Mouse (Mus musculus) heart, embryonic 13.5 days (tissue): ENCODE results near the gene Cchcr1. TPM values are rescaled to one million over a fixed set of nuclear protein-coding genes. Genes with fewer than 3 reads are reported as not detected.
"Not testable (repeated sequence)": the region's sequence is repeated elsewhere in the genome, so short reads cannot be mapped to it uniquely, and the experiment has no call there.

Source experiments
- ATAC-seq: fragments of 200-750 bp; cut with Nextera tagmentation; 2 replicates; pipeline ENCODE4 v1.8.0; 2017; ENCODE audit warnings: moderate TSS enrichment; ENCODE audit not compliant: insufficient number of reproducible peaks, low FRiP score, low TSS enrichment; ENCODE audit errors: extremely low read depth
- H3K27ac ChIP-seq: fragments of 300-500 bp; sonication (generic); replicated peaks from 2 replicates; pipeline ENCODE4 v1.5.1; 2015; ENCODE audit warnings: moderate library complexity, mild to moderate bottlenecking, inconsistent platforms
- H3K27me3 ChIP-seq: fragments of 300-500 bp; sonication (generic); replicated peaks from 2 replicates; pipeline ENCODE4 v1.6.1; 2015; ENCODE audit warnings: mild to moderate bottlenecking, inconsistent platforms
- H3K36me3 ChIP-seq: fragments of 300-500 bp; sonication (generic); 2 replicates; pipeline ENCODE4 v1.6.1; 2015; ENCODE audit warnings: mild to moderate bottlenecking, inconsistent platforms
- H3K4me1 ChIP-seq: fragments of 300-500 bp; sonication (generic); 2 replicates; pipeline ENCODE4 v1.6.1; 2015; ENCODE audit warnings: inconsistent platforms
- H3K4me2 ChIP-seq: fragments of 300-500 bp; sonication (generic); 2 replicates; pipeline ENCODE4 v1.6.1; 2015; ENCODE audit warnings: inconsistent platforms, mild to moderate bottlenecking, moderate library complexity
- H3K4me3 ChIP-seq: fragments of 300-500 bp; sonication (generic); 2 replicates; pipeline ENCODE4 v1.5.1; 2015; ENCODE audit warnings: moderate library complexity, mild to moderate bottlenecking, inconsistent platforms
- H3K9ac ChIP-seq: fragments of 300-500 bp; sonication (generic); 2 replicates; pipeline ENCODE4 v1.6.1; 2015; ENCODE audit warnings: inconsistent platforms, mild to moderate bottlenecking, moderate library complexity
- H3K9me3 ChIP-seq: fragments of 300-500 bp; sonication (generic); 2 replicates; pipeline ENCODE4 v1.6.1; 2016; ENCODE audit warnings: inconsistent platforms
- WGBS: fragments of 180-500 bp; shearing (Covaris S2); methylation state at CpG from one replicate; pipeline ENCODE4 v1.1.7; 2015; ENCODE audit warnings: mixed read lengths; 5-methylcytosine and 5-hydroxymethylcytosine counted together
- polyA plus RNA-seq: library from polyadenylated mRNA; unstranded; fragments of >200 nt; fragmentation: Nextera tagmentation; extraction: Ambion mirVana; gene quantifications from 2 replicates; pipeline ENCODE4 v1.2.1, GENCODE M21; 2015

Gene Cchcr1
- polyA plus RNA-seq: 12.3 and 14.6 TPM in 2 replicates

DNA sequence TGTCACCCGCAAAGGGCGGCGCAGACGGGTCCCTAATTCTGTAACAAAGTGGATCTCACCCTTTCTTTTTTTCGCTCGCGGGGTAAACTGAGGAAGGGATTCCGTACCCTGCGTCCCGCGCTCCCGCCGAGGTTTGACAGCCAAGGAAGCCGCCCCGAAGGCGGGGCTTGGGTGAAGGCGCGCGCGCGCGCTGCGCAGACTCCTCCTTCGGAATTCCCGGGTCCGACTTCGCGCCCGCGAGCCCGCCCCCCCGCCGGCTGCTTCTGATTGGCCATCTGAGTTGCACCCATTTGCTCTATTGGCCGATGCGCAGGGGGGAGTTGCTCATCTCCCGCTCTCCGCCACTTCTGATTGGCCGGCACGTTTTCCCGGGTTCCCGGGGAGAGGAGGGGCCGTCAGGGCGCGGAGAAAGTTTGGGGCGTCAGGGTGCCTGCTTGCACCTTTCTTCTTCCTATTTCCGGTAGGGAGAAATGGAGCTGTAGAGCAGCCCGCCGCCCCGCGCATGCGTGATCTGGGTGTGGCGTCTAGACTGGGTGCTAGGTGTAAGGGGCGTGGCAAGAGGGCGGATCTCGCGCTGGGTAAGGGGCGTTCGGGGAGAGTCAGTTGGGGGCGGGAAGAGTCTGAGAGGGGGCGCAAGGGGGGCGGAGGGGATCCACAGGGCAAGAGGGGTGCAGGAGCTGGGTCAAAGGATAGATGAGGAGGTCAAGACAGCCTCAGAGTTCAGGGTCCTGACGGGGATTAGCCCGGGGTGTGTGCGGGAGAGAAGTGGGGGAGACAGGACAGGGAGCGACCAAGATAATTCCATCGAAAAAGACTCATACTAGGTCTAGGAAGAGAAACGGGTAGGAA lies at the start of gene Cchcr1, which contains the start of gene Tcf19:
Cchcr1 (plus strand) TSS at position 449 of the 849 bp plus-strand sequence.
Tcf19 (minus strand) TSS at position 173 of the 849 bp plus-strand sequence.
- H3K9ac ChIP-seq: peak within 1 kb of the TSS; percentile 84
- H3K36me3 ChIP-seq: peaks cover 42% of the 10 kb centered on the region
- peak within 1 kb of the TSS; percentile 76 for H3K4me2 ChIP-seq
- H3K27me3 ChIP-seq: no peaks in the 10 kb centered on the region
- H3K27ac ChIP-seq: peak within 1 kb of the TSS; percentile 63
- peak within 1 kb of the TSS; percentile 67 for H3K4me3 ChIP-seq
- H3K4me1 ChIP-seq: peaks cover 35% of the 10 kb centered on the region
- WGBS: under 1% methylated on average over 66 of the region's 67 CpGs
- ATAC-seq: peak; percentile 93
- no peaks in the 10 kb centered on the region for H3K9me3 ChIP-seq

DNA sequence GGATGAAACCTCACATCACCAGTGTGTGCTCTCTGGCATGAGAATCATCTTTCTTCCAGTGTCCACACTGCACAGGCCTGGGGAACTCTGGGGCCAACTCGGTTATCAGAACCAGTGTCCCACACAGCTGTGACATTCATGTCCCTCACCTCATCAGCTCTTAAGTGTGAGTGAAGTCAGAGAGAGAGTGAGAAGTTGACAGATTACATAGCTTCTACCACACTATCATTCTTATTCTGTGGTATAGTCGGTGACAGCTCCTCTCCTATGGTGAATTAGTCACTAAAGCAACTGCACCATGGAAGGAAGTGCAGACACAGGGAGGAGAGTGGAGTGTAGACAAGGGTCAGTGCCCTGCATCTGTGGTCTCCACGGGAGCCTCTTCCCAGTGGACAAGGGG lies 48.0 kb upstream of the Cchcr1 start:
- H3K4me2 ChIP-seq, H3K36me3 ChIP-seq, H3K4me3 ChIP-seq, H3K27ac ChIP-seq, ATAC-seq, H3K9me3 ChIP-seq, H3K9ac ChIP-seq: not testable (repeated sequence)
- Histone ChIP-seq H3K27me3 (peaks cover 67% of the 10 kb centered on the region), H3K4me1 (peaks cover 13% of the 10 kb centered on the region)
- WGBS: 39% methylated on average over 3 of the region's 3 CpGs

DNA sequence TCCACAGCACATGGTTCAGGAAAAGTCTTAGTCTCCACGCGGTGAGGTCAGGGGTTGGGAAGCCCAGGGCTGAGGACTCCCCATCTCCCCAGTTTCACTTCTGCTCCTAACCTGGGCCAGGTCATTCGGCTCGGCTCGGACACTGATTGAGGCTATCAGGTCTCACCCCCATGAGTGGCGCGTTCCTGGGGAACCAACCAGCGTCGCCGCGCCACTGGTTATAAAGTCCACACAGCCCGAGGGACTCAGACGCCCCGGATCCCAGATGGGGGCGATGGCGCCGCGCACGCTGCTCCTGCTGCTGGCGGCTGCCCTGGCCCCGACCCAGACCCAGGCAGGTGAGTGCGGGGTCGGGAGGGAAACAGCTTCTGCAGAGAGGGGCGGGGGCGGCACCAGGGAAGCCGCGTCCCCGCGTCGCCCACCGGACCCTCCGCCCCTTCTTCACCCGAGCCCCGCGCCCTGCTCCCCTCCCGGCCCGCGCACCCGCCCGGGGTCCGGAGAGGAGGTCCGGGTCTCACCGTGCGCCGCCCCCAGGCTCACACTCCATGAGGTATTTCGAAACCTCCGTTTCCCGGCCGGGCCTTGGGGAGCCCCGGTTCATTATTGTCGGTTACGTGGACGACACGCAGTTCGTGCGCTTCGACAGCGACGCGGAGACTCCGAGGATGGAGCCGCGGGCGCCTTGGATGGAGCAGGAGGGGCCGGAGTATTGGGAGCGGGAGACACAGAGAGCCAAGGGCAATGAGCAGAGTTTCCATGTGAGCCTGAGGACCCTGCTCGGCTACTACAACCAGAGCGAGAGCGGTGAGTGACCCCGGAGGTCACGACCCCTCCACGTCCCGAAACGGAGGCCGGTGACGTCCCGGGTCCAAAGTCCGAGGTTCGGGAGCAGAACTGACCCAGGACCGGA lies 46.8 kb upstream of the Cchcr1 start, which contains the start of gene H2-Q10:
H2-Q10 (plus strand) TSS at position 248 of the 910 bp plus-strand sequence.
- H3K9me3 ChIP-seq: no peaks in the 10 kb centered on the region
- no peak within 1 kb of the TSS for H3K27ac ChIP-seq
- peaks cover 13% of the 10 kb centered on the region for H3K4me1 ChIP-seq
- 2% methylated on average over 79 of the region's 80 CpGs for WGBS
- peak within 1 kb of the TSS; percentile 56 for H3K4me3 ChIP-seq
- no peak for ATAC-seq
- peak within 1 kb of the TSS; percentile 88 for H3K4me2 ChIP-seq
- H3K9ac ChIP-seq: peak within 1 kb of the TSS; percentile 57
- peaks cover 68% of the 10 kb centered on the region for H3K27me3 ChIP-seq
- H3K36me3 ChIP-seq: no peaks in the 10 kb centered on the region

DNA sequence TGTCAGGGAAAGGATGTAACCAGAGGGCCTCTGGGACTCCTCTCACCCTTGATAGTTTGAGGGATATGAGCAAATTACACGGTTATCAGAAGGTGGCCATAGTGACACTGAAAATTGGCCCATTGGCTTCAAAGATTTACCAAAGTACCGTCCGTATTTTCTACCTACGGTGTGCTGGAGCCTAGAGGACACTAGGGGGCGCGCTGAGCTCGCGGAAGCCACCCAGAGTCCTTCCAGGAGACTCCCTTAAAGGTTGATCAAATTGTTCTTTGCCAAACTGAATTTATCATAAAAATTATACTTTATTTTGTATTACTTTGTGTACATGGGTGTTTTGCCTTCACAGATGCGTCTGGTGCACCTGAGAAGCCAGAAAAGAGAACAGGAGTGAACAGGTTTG lies 32.8 kb upstream of the Cchcr1 start:
- no peak for ATAC-seq
- no peak overlapping the region for H3K9ac ChIP-seq
- WGBS: 2% methylated on average over 9 of the region's 9 CpGs

DNA sequence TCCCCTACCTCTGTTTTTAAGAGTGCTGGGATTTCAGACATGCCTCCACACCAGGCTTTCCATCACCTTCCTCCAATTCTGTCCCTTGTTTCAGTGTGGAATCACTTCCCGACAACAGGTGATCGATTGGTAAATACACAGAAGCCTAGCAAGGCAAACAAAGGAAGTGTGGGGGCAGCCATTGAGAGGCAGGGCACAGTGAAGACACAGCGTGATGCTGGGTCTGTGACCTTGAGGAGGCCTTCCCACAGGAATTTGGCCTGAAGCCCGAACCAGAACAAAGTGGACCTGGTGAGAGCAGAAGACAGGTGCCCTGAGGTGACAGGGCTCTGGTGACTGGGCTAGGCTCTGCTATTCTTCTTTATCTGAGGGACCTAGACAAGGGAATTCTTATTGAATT lies 31.2 kb upstream of the Cchcr1 start:
- no peak overlapping the region for H3K9ac ChIP-seq
- H3K27ac ChIP-seq: peak overlapping the region; percentile 71
- no peak overlapping the region for H3K4me3 ChIP-seq

More for the DNA sequence above, 32.8 kb upstream of the Cchcr1 start:
- Histone ChIP-seq H3K27me3 (0 out of 2 replicates have a peak, but pooled peaks cover 3% of the 10 kb centered on the region), H3K36me3 (no peaks in the 10 kb centered on the region), H3K4me2 (no peak overlapping the region), H3K4me3 (no peak overlapping the region), H3K9me3 (no peaks in the 10 kb centered on the region), H3K4me1 (peaks cover 4% of the 10 kb centered on the region; the same call in 1 of the 2 replicates), H3K27ac (no peak overlapping the region)

DNA sequence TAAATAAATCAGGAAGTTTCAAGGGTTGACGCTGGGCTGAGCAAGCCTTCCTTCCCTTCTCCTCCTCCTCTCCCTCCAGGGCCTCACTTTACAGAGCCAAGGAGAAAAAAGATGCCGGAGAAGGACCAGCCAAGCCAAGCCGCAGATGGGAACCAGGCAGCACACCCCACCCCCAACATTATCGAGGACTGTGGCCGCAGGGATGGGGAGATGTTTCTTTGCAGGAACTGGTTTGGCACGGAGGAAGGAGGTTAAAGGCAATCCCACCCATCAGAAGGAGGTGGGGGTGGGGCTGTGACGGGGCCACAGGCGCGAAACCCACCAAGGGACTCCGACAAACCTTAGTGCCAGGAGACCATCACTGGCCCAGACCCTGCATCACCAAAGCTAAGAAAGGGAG lies 30.2 kb upstream of the Cchcr1 start:
- Histone ChIP-seq H3K27ac (no peak overlapping the region), H3K27me3 (peaks cover 7% of the 10 kb centered on the region; the same call in 1 of the 2 replicates), H3K36me3 (no peaks in the 10 kb centered on the region), H3K9me3 (no peaks in the 10 kb centered on the region), H3K9ac (no peak overlapping the region), H3K4me2 (no peak overlapping the region), H3K4me1 (peaks cover 4% of the 10 kb centered on the region; the same call in 1 of the 2 replicates), H3K4me3 (no peak overlapping the region)
- 35% methylated on average over 10 of the region's 10 CpGs for WGBS
- ATAC-seq: no peak

More for the DNA sequence above, 31.2 kb upstream of the Cchcr1 start:
- no peaks in the 10 kb centered on the region for H3K9me3 ChIP-seq
- WGBS: 29% methylated on average over 4 of the region's 4 CpGs
- ATAC-seq: no peak; the same call in 1 of the 2 replicates
- H3K27me3 ChIP-seq: peaks cover 7% of the 10 kb centered on the region; the same call in 1 of the 2 replicates
- peaks cover 4% of the 10 kb centered on the region; the same call in 1 of the 2 replicates for H3K4me1 ChIP-seq
- H3K36me3 ChIP-seq: no peaks in the 10 kb centered on the region
- H3K4me2 ChIP-seq: no peak overlapping the region

DNA sequence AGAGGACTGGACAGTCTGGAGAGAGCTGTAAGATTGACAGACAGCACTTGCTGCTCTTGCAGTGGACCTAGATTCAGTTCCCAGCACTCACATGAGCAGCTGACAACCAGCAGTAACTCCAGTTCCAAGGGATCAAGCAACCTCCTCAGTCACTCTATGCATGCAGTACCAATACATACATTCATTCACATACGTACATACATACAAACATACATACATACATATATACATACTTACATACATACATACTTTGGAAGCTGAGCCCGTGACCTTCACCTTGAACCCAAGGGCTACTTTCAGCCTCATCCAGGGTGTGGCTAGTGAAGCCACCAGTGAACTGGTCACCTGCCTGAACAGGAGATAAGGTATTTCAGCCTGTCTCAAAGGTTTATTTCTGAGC lies 28.9 kb upstream of the Cchcr1 start:
- Histone ChIP-seq H3K27ac (no peak overlapping the region), H3K4me1 (peaks cover 4% of the 10 kb centered on the region; the same call in 1 of the 2 replicates), H3K9ac (no peak overlapping the region), H3K4me2 (no peak overlapping the region), H3K9me3 (no peaks in the 10 kb centered on the region), H3K4me3 (no peak overlapping the region), H3K27me3 (peaks cover 7% of the 10 kb centered on the region; the same call in 1 of the 2 replicates), H3K36me3 (no peaks in the 10 kb centered on the region)
- ATAC-seq: no peak
- WGBS: 85% methylated on average over 2 of the region's 2 CpGs

DNA sequence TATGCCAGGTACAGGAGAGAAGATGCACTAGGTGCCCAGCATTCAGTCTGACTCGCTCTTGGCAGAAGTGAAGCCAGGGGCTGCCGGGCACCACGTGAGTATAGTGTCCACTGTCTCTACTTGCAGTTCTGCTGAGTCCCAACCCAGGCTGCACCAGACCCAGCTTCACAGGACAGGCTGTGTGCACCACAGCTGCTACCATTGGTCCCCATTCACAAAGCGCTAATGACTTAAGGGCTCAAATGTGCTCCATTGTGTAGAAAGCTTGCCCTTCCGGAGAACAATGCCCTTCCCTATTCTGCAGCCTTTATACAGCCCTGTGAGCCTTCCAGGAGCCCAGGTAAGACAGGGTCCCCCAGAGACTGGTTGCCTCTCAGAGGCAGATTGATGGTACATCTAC lies 26.6 kb upstream of the Cchcr1 start:
- no peaks in the 10 kb centered on the region for H3K36me3 ChIP-seq
- H3K9ac ChIP-seq: no peak overlapping the region
- ATAC-seq: no peak
- WGBS: 73% methylated on average over 5 of the region's 5 CpGs
- no peak overlapping the region for H3K27ac ChIP-seq
- no peaks in the 10 kb centered on the region for H3K9me3 ChIP-seq
- H3K4me3 ChIP-seq: no peak overlapping the region
- H3K4me2 ChIP-seq: no peak overlapping the region
- peaks cover 4% of the 10 kb centered on the region; the same call in 1 of the 2 replicates for H3K4me1 ChIP-seq
- H3K27me3 ChIP-seq: peaks cover 4% of the 10 kb centered on the region; the same call in 1 of the 2 replicates

DNA sequence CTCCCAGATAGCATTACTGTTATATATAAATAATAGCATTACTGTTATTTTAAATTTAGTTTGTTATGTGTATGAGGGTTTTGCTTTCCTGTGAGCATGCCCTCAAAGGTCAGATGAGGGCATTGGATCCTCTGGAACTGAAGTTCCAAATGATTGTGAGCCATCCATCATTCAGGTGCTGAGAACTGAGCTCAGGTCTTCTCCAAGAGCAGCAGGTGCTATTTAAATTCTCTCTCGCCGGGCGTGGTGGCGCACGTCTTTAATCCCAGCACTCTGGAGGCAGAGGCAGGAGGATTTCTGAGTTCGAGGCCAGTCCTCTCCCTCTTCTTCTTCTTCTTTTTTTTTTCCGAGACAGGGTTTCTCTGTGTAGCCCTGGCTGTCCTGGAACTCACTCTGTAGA lies 19.8 kb upstream of the Cchcr1 start:
- no peaks in the 10 kb centered on the region for H3K4me1 ChIP-seq
- H3K4me2 ChIP-seq: no peak overlapping the region
- H3K27me3 ChIP-seq: peaks cover 6% of the 10 kb centered on the region; the same call in 1 of the 2 replicates
- WGBS: 85% methylated on average over 7 of the region's 7 CpGs
- no peak overlapping the region for H3K9ac ChIP-seq
- no peaks in the 10 kb centered on the region for H3K36me3 ChIP-seq
- no peak overlapping the region for H3K27ac ChIP-seq
- no peak for ATAC-seq
- H3K9me3 ChIP-seq: no peaks in the 10 kb centered on the region
- H3K4me3 ChIP-seq: no peak overlapping the region

DNA sequence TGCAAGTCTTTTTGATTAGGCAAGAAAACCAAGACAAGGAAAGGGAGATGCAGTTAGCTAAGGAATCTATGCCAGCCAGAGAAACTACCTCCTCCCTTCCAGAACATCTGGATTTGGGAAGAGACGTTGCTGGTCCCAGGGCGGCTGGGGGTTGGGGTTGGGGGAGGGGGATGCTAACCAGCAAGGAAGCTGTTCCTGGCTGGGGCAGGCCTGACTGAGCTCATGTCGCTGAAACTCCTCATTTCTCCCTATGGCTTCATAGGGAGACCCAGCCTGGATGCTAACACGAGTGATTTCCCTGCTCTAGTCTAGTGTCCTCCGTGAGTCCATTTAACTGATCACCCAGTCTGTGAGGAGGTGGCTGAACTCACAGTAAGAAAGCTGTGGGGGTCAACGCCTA lies 14.7 kb upstream of the Cchcr1 start:
- 10% methylated on average over 6 of the region's 6 CpGs for WGBS
- H3K9ac ChIP-seq: no peak overlapping the region

DNA sequence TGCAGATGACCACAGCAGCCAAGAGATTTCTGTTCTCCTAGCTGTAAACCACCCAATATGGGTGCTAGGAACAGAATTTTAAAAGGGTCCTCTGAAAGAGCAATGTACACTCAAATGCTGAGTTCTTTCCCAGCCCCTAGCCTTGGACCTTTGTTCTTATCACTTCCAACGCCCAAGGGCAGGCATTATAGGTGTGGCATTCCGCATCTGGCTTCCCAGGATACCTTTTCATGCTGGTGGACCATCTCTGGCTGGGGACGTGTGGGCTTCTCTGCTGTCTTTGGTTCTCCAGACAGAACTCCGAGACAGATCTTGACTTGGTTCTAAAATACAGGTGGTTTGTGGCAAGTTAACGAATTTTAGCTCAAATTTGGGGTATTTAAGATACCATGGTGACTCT lies 14.1 kb upstream of the Cchcr1 start:
- WGBS: 42% methylated on average over 5 of the region's 5 CpGs

More for the DNA sequence above, 14.7 kb upstream of the Cchcr1 start:
- H3K4me2 ChIP-seq: no peak overlapping the region
- no peak overlapping the region for H3K4me3 ChIP-seq
- H3K9me3 ChIP-seq: no peaks in the 10 kb centered on the region
- no peaks in the 10 kb centered on the region for H3K4me1 ChIP-seq
- ATAC-seq: no peak
- H3K27me3 ChIP-seq: peaks cover 55% of the 10 kb centered on the region
- H3K27ac ChIP-seq: no peak overlapping the region
- H3K36me3 ChIP-seq: no peaks in the 10 kb centered on the region

More for the DNA sequence above, 14.1 kb upstream of the Cchcr1 start:
- no peaks in the 10 kb centered on the region for H3K9me3 ChIP-seq
- H3K4me2 ChIP-seq: no peak overlapping the region
- no peaks in the 10 kb centered on the region for H3K4me1 ChIP-seq
- H3K9ac ChIP-seq: no peak overlapping the region
- H3K4me3 ChIP-seq: no peak overlapping the region
- no peak overlapping the region for H3K27ac ChIP-seq
- H3K27me3 ChIP-seq: peaks cover 61% of the 10 kb centered on the region
- ATAC-seq: no peak
- H3K36me3 ChIP-seq: no peaks in the 10 kb centered on the region
